Mouse (Mus musculus): ENCODE results near the gene Lmo2. TPM values are rescaled to one million over a fixed set of nuclear protein-coding genes. Genes with fewer than 3 reads are reported as not detected.

Lmo2 gene
- total and polyA plus RNA-seq, 3 experiments, result 43.3 to 108 (median 63.6) TPM

DNA sequence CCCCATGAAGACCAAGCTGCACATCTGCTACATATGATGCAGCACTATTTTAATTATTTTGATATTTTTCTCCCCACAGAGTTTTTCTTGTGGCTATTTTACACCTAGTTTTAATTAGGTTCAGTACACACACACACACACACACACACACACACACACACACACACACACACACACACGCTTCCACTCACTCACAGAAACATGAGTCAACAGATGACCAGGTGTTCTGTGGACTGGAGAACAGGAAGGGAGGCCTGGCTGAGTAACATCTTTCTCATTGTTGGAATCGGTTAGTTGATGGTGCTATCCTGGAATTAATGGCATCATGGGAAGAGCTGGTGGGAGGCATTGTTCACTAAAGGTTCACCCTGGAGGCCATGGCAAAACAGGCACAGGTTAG is 20.1 kb upstream of the Lmo2 start:
- Histone ChIP-seq H3K4me3 (replicated peaks in 1 of 3; ENCODE audit: low read depth in 2 of 3, low read length in 2 of 3, poor library complexity in 1 of 3) (no peak overlapping the region), H3K36me3 (replicated peaks in 1 of 2; ENCODE audit: control insufficient read depth in 1 of 2, insufficient read depth in 1 of 2, low read length in 1 of 2) (no peaks in the 10 kb centered on the region), H3K79me2 (replicated peaks; ENCODE audit: control insufficient read depth, extremely low read depth, insufficient read depth, poor library complexity, severe bottlenecking) (no peaks in the 10 kb centered on the region), H3K27me3 (replicated peaks) (no peaks in the 10 kb centered on the region), H3K27ac (ENCODE audit: insufficient read depth, low read depth) (peak overlapping the region; percentile 87), H3K9me3 (replicated peaks; ENCODE audit: low read length) (no peaks in the 10 kb centered on the region), H3K9ac (ENCODE audit: insufficient read depth, low read depth) (0 out of 2 replicates have a peak overlapping the region, but pooled peaks have one; percentile 44), H3K4me2 (ENCODE audit: insufficient read depth, low read depth, poor library complexity, severe bottlenecking) (peak overlapping the region; percentile 42), H3K4me1 (ENCODE audit: control insufficient read depth in 1 of 2, insufficient read depth in 2 of 2) (peaks cover 53 to 80% of the 10 kb centered on the region in 2 experiments)
- in situ Hi-C loops (cut with MboI; ENCODE audit: low pct_ligation_motif_present, low pct_unique_long_range_greater_than_20kb, low sequenced_read_pairs) (no loop called here), dilution Hi-C loops (cut with MboI; ENCODE audit: extremely low pct_ligation_motif_present, extremely low pct_unique_long_range_greater_than_20kb, low sequenced_read_pairs) (no loop called here)
- TF ChIP-seq GABPA (IDR thresholded peaks at IDR 0.05; ENCODE audit: insufficient replicate concordance, low read depth, low read length) (no peak), MEF2A (IDR thresholded peaks at IDR 0.05; ENCODE audit: borderline replicate concordance, low read depth, low read length) (no peak), SIN3A (IDR thresholded peaks at IDR 0.05; ENCODE audit: low read length) (no peak), E2F4 (IDR thresholded peaks at IDR 0.05; ENCODE audit: insufficient replicate concordance, low read depth, low read length) (no peak), ETS1 (conservative IDR thresholded peaks at IDR 0.05; ENCODE audit: low read depth, low read length) (peak; percentile 51), IRF4 (IDR thresholded peaks at IDR 0.05; ENCODE audit: low read depth, low read length) (no peak; the same call in none of the 2 replicates), ZC3H11A (IDR thresholded peaks at IDR 0.05; ENCODE audit: low read depth, low read length) (no peak), JUN (IDR thresholded peaks at IDR 0.05; ENCODE audit: insufficient read depth, low read depth, low read length) (no peak), CTCF (conservative IDR thresholded peaks at IDR 0.05 in 1 of 2, IDR thresholded peaks at IDR 0.05 in 1 of 2; ENCODE audit: low read depth in 2 of 2, low read length in 2 of 2) (no peak), KAT2A (IDR thresholded peaks at IDR 0.05; ENCODE audit: insufficient replicate concordance, low read length) (no peak), POLR2AphosphoS2 (IDR thresholded peaks at IDR 0.05; ENCODE audit: low read depth, low read length) (no peak), ZNF384 (IDR thresholded peaks at IDR 0.05; ENCODE audit: low read depth, low read length) (no peak), JUND (conservative IDR thresholded peaks at IDR 0.05; ENCODE audit: low read depth, low read length) (no peak), MAX (IDR thresholded peaks at IDR 0.05; ENCODE audit: low read length) (no peak), CHD1 (IDR thresholded peaks at IDR 0.05; ENCODE audit: low read depth, low read length) (no peak), HCFC1 (IDR thresholded peaks at IDR 0.05; ENCODE audit: low read depth, low read length) (no peak), MAZ (IDR thresholded peaks at IDR 0.05; ENCODE audit: low read depth, low read length) (no peak), POLR2A (IDR thresholded peaks at IDR 0.05; ENCODE audit: low read depth, low read length) (no peak), CHD2 (IDR thresholded peaks at IDR 0.05; ENCODE audit: low read length) (0 out of 2 replicates have a peak, but pooled peaks have one; percentile 32), EP300 (IDR thresholded peaks at IDR 0.05; ENCODE audit: low read length) (peak; percentile 63; the same call in 1 of the 2 replicates), ELF1 (IDR thresholded peaks at IDR 0.05; ENCODE audit: low read depth, low read length) (peak; percentile 10; the same call in 1 of the 2 replicates), RAD21 (IDR thresholded peaks at IDR 0.05; ENCODE audit: low read depth, low read length) (no peak), NELFE (IDR thresholded peaks at IDR 0.05; ENCODE audit: low read depth, low read length) (no peak), TCF12 (IDR thresholded peaks at IDR 0.05; ENCODE audit: low read depth, low read length) (peak; percentile 81), MYC (IDR thresholded peaks at IDR 0.05; ENCODE audit: low read depth, low read length) (no peak), USF1 (IDR thresholded peaks at IDR 0.05; ENCODE audit: low read depth, low read length) (no peak), MAFK (IDR thresholded peaks at IDR 0.05; ENCODE audit: insufficient replicate concordance, low read length) (no peak), RCOR1 (conservative IDR thresholded peaks at IDR 0.05; ENCODE audit: low read depth, low read length) (no peak), SMC3 (IDR thresholded peaks at IDR 0.05; ENCODE audit: low read depth, low read length) (no peak), NRF1 (IDR thresholded peaks at IDR 0.05; ENCODE audit: low read depth, low read length) (no peak), ZKSCAN1 (IDR thresholded peaks at IDR 0.05; ENCODE audit: borderline replicate concordance, low read depth, low read length) (no peak), BHLHE40 (IDR thresholded peaks at IDR 0.05; ENCODE audit: low read depth, low read length) (peak; percentile 69), UBTF (IDR thresholded peaks at IDR 0.05; ENCODE audit: low read depth, low read length) (no peak), MXI1 (IDR thresholded peaks at IDR 0.05; ENCODE audit: low read depth, low read length) (no peak), TBP (conservative IDR thresholded peaks at IDR 0.05; ENCODE audit: low read depth, low read length) (no peak), USF2 (conservative IDR thresholded peaks at IDR 0.05; ENCODE audit: low read depth, low read length) (no peak), PAX5 (IDR thresholded peaks at IDR 0.05; ENCODE audit: low read length) (no peak), ZMIZ1 (IDR thresholded peaks at IDR 0.05; ENCODE audit: low read depth, low read length) (no peak)
- DNase-seq (ENCODE audit: extremely low read depth), result no peak
